Mouse (Mus musculus) MEL (cell line): ENCODE data around the gene 2010300C02Rik. TPM values are rescaled to one million over a fixed set of nuclear protein-coding genes. Genes with fewer than 3 reads are reported as not detected.

Experiments used
- DNase-seq: peaks from one replicate; pipeline ENCODE4 v3.0.0; 2011; ENCODE audit warnings: low read depth, low spot score
- H3K27ac ChIP-seq: 2 replicates; pipeline ENCODE4 v1.5.1; 2012; ENCODE audit warnings: low read depth, mild to moderate bottlenecking, control low read depth, low read length, moderate library complexity; ENCODE audit not compliant: control insufficient read depth
- H3K27me3 ChIP-seq, 2 experiments: fragments of 150-350 bp in 1 of 2; sonication (generic) in 1 of 2; 2 replicates each; pipeline ENCODE4 v1.6.1; 2012; ENCODE audit warnings: low read length in 2 of 2, mild to moderate bottlenecking in 2 of 2, improper control_type of control experiment in 1 of 2, moderate library complexity in 1 of 2; ENCODE audit not compliant: insufficient read depth in 2 of 2, control insufficient read depth in 1 of 2
- H3K36me3 ChIP-seq, 2 experiments: 2 replicates each; pipeline ENCODE4 v1.6.1; 2012 to 2014; ENCODE audit warnings: low read length in 2 of 2, improper control_type of control experiment in 1 of 2, inconsistent platforms in 1 of 2, mild to moderate bottlenecking in 1 of 2; ENCODE audit not compliant: insufficient read depth in 2 of 2, control insufficient read depth in 1 of 2
- H3K4me1 ChIP-seq, 2 experiments: fragments of 150-350 bp in 1 of 2; sonication (generic) in 1 of 2; 2 replicates each; pipeline ENCODE4 v1.6.1; 2012; ENCODE audit warnings: low read length in 2 of 2, improper control_type of control experiment in 1 of 2, mild to moderate bottlenecking in 1 of 2; ENCODE audit not compliant: insufficient read depth in 2 of 2, control insufficient read depth in 1 of 2
- H3K4me3 ChIP-seq, 2 experiments: fragments of 150-350 bp in 1 of 2; sonication (generic) in 1 of 2; 2 replicates each; pipeline ENCODE4 v1.5.1; 2012; ENCODE audit warnings: low read depth in 2 of 2, low read length in 2 of 2, mild to moderate bottlenecking in 2 of 2, moderate library complexity in 2 of 2, control low read depth in 1 of 2, improper control_type of control experiment in 1 of 2; ENCODE audit not compliant: control insufficient read depth in 1 of 2, insufficient read depth in 1 of 2
- H3K79me2 ChIP-seq: 2 replicates; pipeline ENCODE4 v1.6.1; 2012; ENCODE audit warnings: mild to moderate bottlenecking, low read length, moderate library complexity; ENCODE audit not compliant: control insufficient read depth, poor library complexity, insufficient read depth
- H3K9ac ChIP-seq: 2 replicates; pipeline ENCODE4 v1.6.1; 2012; ENCODE audit warnings: low read depth, mild to moderate bottlenecking, control low read depth, low read length, moderate library complexity; ENCODE audit not compliant: control insufficient read depth, poor library complexity, severe bottlenecking
- H3K9me3 ChIP-seq: fragments of 150-350 bp; sonication (generic); replicated peaks from 2 replicates; pipeline ENCODE4 v1.6.1; 2012; ENCODE audit warnings: mild to moderate bottlenecking, low read length, improper control_type of control experiment, moderate library complexity; ENCODE audit not compliant: insufficient read depth
- CHD1 ChIP-seq: IDR thresholded peaks from 2 replicates; pipeline ENCODE4 v1.6.1; 2012; ENCODE audit warnings: low read depth, mild to moderate bottlenecking, inconsistent platforms, low read length, improper control_type of control experiment
- E2F4 ChIP-seq: IDR thresholded peaks from 2 replicates; pipeline ENCODE4 v1.6.1; 2011; ENCODE audit warnings: low read depth, low read length, improper control_type of control experiment, borderline replicate concordance
- HCFC1 ChIP-seq: IDR thresholded peaks from 2 replicates; pipeline ENCODE4 v1.6.1; 2012; ENCODE audit warnings: low read depth, mild to moderate bottlenecking, inconsistent platforms, low read length, improper control_type of control experiment, moderate library complexity
- MAFK ChIP-seq: IDR thresholded peaks from 2 replicates; pipeline ENCODE4 v1.6.1; 2011; ENCODE audit warnings: low read depth, mild to moderate bottlenecking, low read length, improper control_type of control experiment, borderline replicate concordance
- MAZ ChIP-seq: IDR thresholded peaks from 2 replicates; pipeline ENCODE4 v1.6.1; 2012; ENCODE audit warnings: low read depth, mild to moderate bottlenecking, inconsistent platforms, low read length, improper control_type of control experiment
- MEF2A ChIP-seq: IDR thresholded peaks from 2 replicates; pipeline ENCODE4 v1.6.1; 2014; ENCODE audit warnings: low read depth, mild to moderate bottlenecking, inconsistent platforms, low read length, improper control_type of control experiment; ENCODE audit not compliant: poor library complexity, insufficient replicate concordance, severe bottlenecking; ENCODE audit errors: extremely low read depth
- MXI1 ChIP-seq: IDR thresholded peaks from 2 replicates; pipeline ENCODE4 v1.6.1; 2011; ENCODE audit warnings: mild to moderate bottlenecking, low read depth, low read length, improper control_type of control experiment
- MYC ChIP-seq: IDR thresholded peaks from 2 replicates; pipeline ENCODE4 v1.6.1; 2011; ENCODE audit warnings: low read depth, mild to moderate bottlenecking, low read length, improper control_type of control experiment, moderate library complexity
- NRF1 ChIP-seq: IDR thresholded peaks from 2 replicates; pipeline ENCODE4 v1.6.1; 2014; ENCODE audit warnings: low read depth, mild to moderate bottlenecking, inconsistent platforms, low read length, improper control_type of control experiment, moderate library complexity; ENCODE audit not compliant: poor library complexity, insufficient read depth, severe bottlenecking
- POLR2AphosphoS2 ChIP-seq: IDR thresholded peaks from 2 replicates; pipeline ENCODE4 v1.6.1; 2011; ENCODE audit warnings: low read length, improper control_type of control experiment
- POLR2AphosphoS5 ChIP-seq: IDR thresholded peaks from 2 replicates; pipeline ENCODE4 v1.6.1; 2012; ENCODE audit warnings: low read depth, borderline replicate concordance, mild to moderate bottlenecking, inconsistent platforms, low read length, moderate library complexity, mixed read lengths
- RAD21 ChIP-seq: IDR thresholded peaks from 2 replicates; pipeline ENCODE4 v1.6.1; 2011; ENCODE audit warnings: mild to moderate bottlenecking, low read depth, low read length, improper control_type of control experiment
- SIN3A ChIP-seq: IDR thresholded peaks from 2 replicates; pipeline ENCODE4 v1.6.1; 2012; ENCODE audit warnings: low read length, improper control_type of control experiment, inconsistent platforms
- TBP ChIP-seq: IDR thresholded peaks from 2 replicates; pipeline ENCODE4 v1.8.0; 2011; ENCODE audit warnings: low read depth, low read length, improper control_type of control experiment
- TCF12 ChIP-seq: IDR thresholded peaks from 2 replicates; pipeline ENCODE4 v1.6.1; 2014; ENCODE audit warnings: low read depth, mild to moderate bottlenecking, inconsistent platforms, low read length, improper control_type of control experiment, moderate library complexity
- UBTF ChIP-seq: IDR thresholded peaks from 2 replicates; pipeline ENCODE4 v1.6.1; 2012; ENCODE audit warnings: low read depth, mild to moderate bottlenecking, inconsistent platforms, low read length, improper control_type of control experiment, moderate library complexity, borderline replicate concordance; ENCODE audit not compliant: insufficient read depth
- USF2 ChIP-seq, 2 experiments: IDR thresholded peaks; 2 replicates each; pipeline ENCODE4 v1.6.1; 2011 to 2012; ENCODE audit warnings: improper control_type of control experiment in 2 of 2, low read length in 2 of 2, borderline replicate concordance in 1 of 2, inconsistent platforms in 1 of 2, low read depth in 1 of 2, mild to moderate bottlenecking in 1 of 2; ENCODE audit not compliant: insufficient read depth in 1 of 2
- ZC3H11A ChIP-seq: IDR thresholded peaks from 2 replicates; pipeline ENCODE4 v1.6.1; 2012; ENCODE audit warnings: low read depth, mild to moderate bottlenecking, inconsistent platforms, low read length, improper control_type of control experiment
- ZKSCAN1 ChIP-seq: IDR thresholded peaks from 2 replicates; pipeline ENCODE4 v1.6.1; 2012; ENCODE audit warnings: low read depth, mild to moderate bottlenecking, inconsistent platforms, low read length, improper control_type of control experiment, moderate library complexity
- ZMIZ1 ChIP-seq: IDR thresholded peaks from 2 replicates; pipeline ENCODE4 v1.6.1; 2012; ENCODE audit warnings: low read depth, mild to moderate bottlenecking, inconsistent platforms, low read length, improper control_type of control experiment, moderate library complexity
- ZNF384 ChIP-seq: IDR thresholded peaks from 2 replicates; pipeline ENCODE4 v1.6.1; 2012; ENCODE audit warnings: low read depth, mild to moderate bottlenecking, inconsistent platforms, low read length, improper control_type of control experiment
- polyA plus RNA-seq, 2 experiments: library from polyadenylated mRNA; stranded (reverse) in 1 of 2; unstranded in 1 of 2; fragments of >175 nt in 1 of 2; fragments of >200 nt in 1 of 2; gene quantifications; 2 replicates each; pipeline versions ENCODE4 v1.2.1 to v1.2.4; 2012; ENCODE audit warnings: low replicate concordance in 2 of 2, low read depth in 1 of 2; ENCODE audit not compliant: insufficient read length in 2 of 2, insufficient read depth in 1 of 2, missing spikeins in 1 of 2
- total RNA-seq: library from RNA; depleted of rRNA; stranded (reverse); fragments of 300-350 nt; gene quantifications from 2 replicates; pipeline ENCODE4 v1.2.3, GENCODE M21; 2012

2010300C02Rik gene
- total and polyA plus RNA-seq, 3 experiments, result not detected

- Histone ChIP-seq H3K9me3 (no peaks in the 10 kb centered on the region), H3K4me3 (no peak overlapping the region), H3K79me2 (no peaks in the 10 kb centered on the region), H3K36me3 (no peaks in the 10 kb centered on the region), H3K27ac (no peak overlapping the region), H3K27me3 (peaks cover 0 to 11% of the 10 kb centered on the region in 2 experiments), H3K9ac (no peak overlapping the region), H3K4me1 (no peaks in the 10 kb centered on the region)
- TF ChIP-seq E2F4 (no peak), MXI1 (no peak), MAZ (no peak), MYC (no peak), UBTF (no peak), ZNF384 (no peak), MAFK (no peak), POLR2AphosphoS5 (no peak), TCF12 (no peak), NRF1 (no peak)
- DNase-seq, result no peak
These were observed 87.5 kb downstream of the 2010300C02Rik start for GRCm38 (mm10) chr1:37632425-37632824.

- no peak overlapping the region for H3K9ac ChIP-seq
- H3K9me3 ChIP-seq, result no peaks in the 10 kb centered on the region
- H3K4me1 ChIP-seq, result no peaks in the 10 kb centered on the region
- no peak overlapping the region for H3K27ac ChIP-seq
- H3K27me3 ChIP-seq, result peaks cover 0 to 12% of the 10 kb centered on the region in 2 experiments
- no peaks in the 10 kb centered on the region for H3K36me3 ChIP-seq
- no peaks in the 10 kb centered on the region for H3K79me2 ChIP-seq
- TF ChIP-seq ZKSCAN1 (no peak), CHD1 (no peak), POLR2AphosphoS2 (no peak), HCFC1 (no peak), USF2 (IDR thresholded peaks at IDR 0.05; ENCODE audit: borderline replicate concordance in 1 of 2, insufficient read depth in 1 of 2, low read depth in 1 of 2, low read length in 2 of 2) (no peak), ZC3H11A (no peak), RAD21 (no peak), SIN3A (no peak), ZNF384 (no peak), MEF2A (no peak), ZMIZ1 (no peak), TBP (no peak), E2F4 (no peak)
- H3K4me3 ChIP-seq, result no peak overlapping the region
- no peak for DNase-seq
These were observed 88.4 kb downstream of the 2010300C02Rik start for GRCm38 (mm10) chr1:37631456-37631855.
